Mouse (Mus musculus) erythroblast, embryonic 14.5 days (primary cell): Measurements from ENCODE around the gene Cacna2d3.

Experiments
- GATA1 ChIP-seq: IDR thresholded peaks from 2 replicates; pipeline ENCODE4 v1.6.1; 2012; ENCODE audit warnings: low read length, inconsistent platforms, mixed read lengths
- TAL1 ChIP-seq: IDR thresholded peaks from 3 replicates; pipeline ENCODE4 v1.6.1; 2012; ENCODE audit warnings: low read length, inconsistent platforms, mixed read lengths

- TF ChIP-seq TAL1, result no peak
- no peak for TF ChIP-seq GATA1
These were observed 128.8 kb downstream of the Cacna2d3 start for GRCm38 (mm10) chr14:29592896-29593295.
